Mouse (Mus musculus): Measurements from ENCODE around the gene Camk1d.

GRCm38 (mm10) chr2:5624379-5624778 lies 89.9 kb downstream of the Camk1d start:
- TF ChIP-seq POLR2A (IDR thresholded peaks at IDR 0.05; ENCODE audit: insufficient read depth, low read depth, low read length): no peak
- TF ChIP-seq CTCF (IDR thresholded peaks at IDR 0.05; ENCODE audit: insufficient read depth, low read depth, low read length): no peak
